Mouse (Mus musculus): Measurements from ENCODE around the gene Gm5089.

Gm5089 gene

GRCm38 (mm10) chr14:122477971-122478573 is 27.2 kb upstream of the Gm5089 start:
- DNase-seq (ENCODE audit: low read depth in 1 of 2, low spot score in 2 of 2) = no peak

- DNase-seq (ENCODE audit: low read depth in 1 of 2, low spot score in 2 of 2) = no peak
Measured at GRCm38 (mm10) chr14:122477261-122477671, 26.4 kb upstream of the Gm5089 start.

GRCm38 (mm10) chr14:122476822-122477215 is 25.9 kb upstream of the Gm5089 start:
- no peak for DNase-seq (ENCODE audit: low read depth in 1 of 2, low spot score in 2 of 2)

- no peak for DNase-seq (ENCODE audit: low read depth in 1 of 2, low spot score in 2 of 2)
Measured at GRCm38 (mm10) chr14:122476041-122476821, 25.3 kb upstream of the Gm5089 start.

GRCm38 (mm10) chr14:122475557-122476040 is 24.7 kb upstream of the Gm5089 start:
- DNase-seq (ENCODE audit: low read depth in 1 of 2, low spot score in 2 of 2) = no peak

GRCm38 (mm10) chr14:122474891-122475556 is 24.1 kb upstream of the Gm5089 start, which contains the start of gene Zic2:
Zic2 (plus strand) TSS chr14:122475435.
- no peak for DNase-seq (ENCODE audit: low read depth in 1 of 2, low spot score in 2 of 2)

GRCm38 (mm10) chr14:122474041-122474890 is 23.4 kb upstream of the Gm5089 start:
- DNase-seq (ENCODE audit: low read depth in 1 of 2, low spot score in 2 of 2) = no peak

- no peak for DNase-seq (ENCODE audit: low read depth in 1 of 2, low spot score in 2 of 2)
Measured at GRCm38 (mm10) chr14:122473211-122473751, 22.4 kb upstream of the Gm5089 start.

- no peak for DNase-seq (ENCODE audit: low read depth in 1 of 2, low spot score in 2 of 2)
Measured at GRCm38 (mm10) chr14:122472647-122473046, 21.7 kb upstream of the Gm5089 start.

GRCm38 (mm10) chr14:122472161-122472560 is 21.2 kb upstream of the Gm5089 start:
- no peak for DNase-seq (ENCODE audit: low read depth in 1 of 2, low spot score in 2 of 2)

GRCm38 (mm10) chr14:122471449-122472085 is 20.7 kb upstream of the Gm5089 start:
- no peak for DNase-seq (ENCODE audit: low read depth in 1 of 2, low spot score in 2 of 2)

GRCm38 (mm10) chr14:122468971-122469755 is 18.2 kb upstream of the Gm5089 start:
- no peak for DNase-seq (ENCODE audit: low read depth in 1 of 2, low spot score in 2 of 2)

GRCm38 (mm10) chr14:122467926-122468841 is 17.3 kb upstream of the Gm5089 start:
- no peak for DNase-seq (ENCODE audit: low read depth in 1 of 2, low spot score in 2 of 2)

GRCm38 (mm10) chr14:122466756-122467362 is 15.9 kb upstream of the Gm5089 start:
- DNase-seq (ENCODE audit: low read depth in 1 of 2, low spot score in 2 of 2) = no peak

- no peak for DNase-seq (ENCODE audit: low read depth in 1 of 2, low spot score in 2 of 2)
Measured at GRCm38 (mm10) chr14:122465931-122466490, 15.1 kb upstream of the Gm5089 start.

GRCm38 (mm10) chr14:122464763-122465741 is 14.1 kb upstream of the Gm5089 start, which contains the start of gene Zic5:
Zic5 (minus strand) TSS chr14:122465677.
- no peak for DNase-seq (ENCODE audit: low read depth in 1 of 2, low spot score in 2 of 2)
